Mouse (Mus musculus): ENCODE results near the gene Neu2.
"Not testable (repeated sequence)": the region's sequence is repeated elsewhere in the genome, so short reads cannot be mapped to it uniquely, and the experiment has no call there.

Gene Neu2

GRCm38 (mm10) chr1:87509561-87510165 is at the start of gene Neu2:
Gene Neu2 (plus strand): TSS chr1:87509889.
- no peak for DNase-seq (ENCODE audit: low read depth)

GRCm38 (mm10) chr1:87467469-87467868 is 42.2 kb upstream of the Neu2 start:
- DNase-seq (ENCODE audit: low read depth), result no peak

- no peak for DNase-seq (ENCODE audit: low read depth)
Observed at GRCm38 (mm10) chr1:87468321-87468720, 41.4 kb upstream of the Neu2 start.

DNA sequence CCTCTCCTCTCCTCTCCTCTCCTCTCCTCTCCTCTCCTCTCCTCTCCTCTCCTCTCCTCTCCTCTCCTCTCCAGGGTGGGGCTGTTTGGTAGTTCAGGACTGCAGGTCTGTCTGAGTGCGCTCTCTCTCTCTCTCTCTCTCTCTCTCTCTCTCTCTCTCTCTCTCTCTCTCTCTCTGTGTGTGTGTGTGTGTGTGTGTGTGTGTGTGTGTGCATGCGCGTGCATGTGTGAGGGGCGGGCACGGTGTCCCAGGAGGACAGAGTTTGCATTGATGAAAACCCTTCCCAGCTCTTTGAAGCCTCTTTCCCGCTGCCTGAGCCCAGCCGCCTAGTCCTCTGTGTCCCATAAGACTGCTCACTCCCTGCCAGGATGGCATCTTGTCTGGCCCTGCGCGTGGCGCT is 39.7 kb upstream of the Neu2 start, which contains the start of gene Snorc:
Gene Snorc (plus strand): TSS at position 301 of the 400 bp plus-strand sequence.
- not testable (repeated sequence) for DNase-seq (ENCODE audit: low read depth)

DNA sequence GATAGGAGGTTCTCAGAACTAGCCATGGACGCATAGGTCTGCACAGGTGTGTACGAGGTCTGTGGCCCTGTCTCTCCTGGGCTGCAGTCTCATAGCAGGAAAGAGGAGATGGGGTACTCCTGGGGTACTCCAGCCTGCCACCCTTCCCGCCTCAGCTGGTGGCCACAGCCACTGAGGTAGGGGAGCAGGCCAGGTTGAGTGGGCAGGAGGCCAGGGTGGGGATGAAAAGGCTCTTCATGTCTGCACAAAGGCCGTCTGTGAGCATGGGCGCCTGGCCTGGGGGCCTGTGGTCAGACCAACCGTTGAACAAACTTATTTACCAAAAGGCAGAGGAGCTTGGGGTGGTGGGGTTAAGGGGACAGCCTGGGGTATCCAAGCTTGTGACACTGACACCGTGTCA is 37.8 kb upstream of the Neu2 start:
- no peak for DNase-seq (ENCODE audit: low read depth)

- DNase-seq (ENCODE audit: low read depth), result no peak
Observed at GRCm38 (mm10) chr1:87472576-87472975, 37.1 kb upstream of the Neu2 start.

DNA sequence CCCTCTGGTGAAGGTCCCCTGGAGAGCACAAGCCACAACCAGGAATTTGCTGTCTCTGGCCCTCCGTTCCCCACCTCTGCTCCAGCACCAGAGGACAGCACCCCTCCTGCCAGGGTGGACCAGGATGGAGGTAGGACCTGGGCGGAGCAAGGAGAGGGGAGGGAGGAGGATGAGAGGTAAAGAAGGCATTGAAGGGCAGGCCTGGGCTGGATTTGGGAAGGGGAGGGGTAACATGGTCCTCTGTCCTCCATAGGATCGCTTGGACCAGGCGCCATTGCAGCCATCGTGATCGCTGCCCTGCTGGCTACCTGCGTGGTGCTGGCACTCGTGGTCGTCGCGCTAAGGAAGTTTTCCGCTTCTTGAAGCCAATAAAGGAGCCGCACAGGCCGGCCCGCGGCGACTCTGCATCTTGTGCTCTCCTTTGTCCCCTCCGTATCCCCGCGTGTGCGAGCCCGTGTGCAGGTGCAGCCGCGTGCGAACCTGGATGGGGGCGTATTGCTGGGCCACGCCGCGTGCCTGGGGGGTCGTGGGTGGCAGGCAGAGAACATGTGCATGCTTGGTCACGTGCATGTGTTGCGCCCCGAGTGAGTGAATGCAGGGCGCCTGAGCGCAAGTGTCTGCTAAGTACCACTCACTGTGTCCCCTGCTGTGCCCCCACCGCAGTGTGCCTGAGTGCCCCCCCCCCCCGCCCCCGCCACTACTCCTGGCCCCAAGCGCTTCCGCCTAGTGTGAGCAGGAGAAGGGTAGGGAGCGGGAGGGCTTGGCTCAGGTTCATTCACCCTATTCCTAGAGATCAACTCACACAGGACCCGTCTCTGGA is 34.4 kb upstream of the Neu2 start:
- DNase-seq (ENCODE audit: low read depth), result no peak

DNA sequence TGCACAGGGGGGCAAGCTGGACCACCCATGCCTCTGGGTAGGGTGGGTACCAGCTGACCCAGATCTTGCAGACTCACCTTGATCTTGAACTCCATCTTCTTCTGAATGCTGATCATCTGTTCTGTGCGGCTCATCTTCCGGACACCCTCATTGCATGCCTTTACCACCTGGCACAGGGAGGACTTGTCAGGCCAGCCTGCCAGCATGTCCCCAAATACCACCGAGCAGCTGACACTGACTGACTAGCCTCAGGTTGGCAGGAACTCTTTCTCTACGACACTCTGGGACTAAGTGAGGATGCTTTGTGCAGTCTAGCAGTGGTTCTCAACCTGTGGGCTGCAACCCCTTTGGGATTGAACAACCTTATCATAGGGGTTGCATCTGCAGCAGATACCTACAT is 27.1 kb upstream of the Neu2 start:
- DNase-seq (ENCODE audit: low read depth), result no peak

GRCm38 (mm10) chr1:87486386-87486785 is 23.3 kb upstream of the Neu2 start:
- no peak for DNase-seq (ENCODE audit: low read depth)

- DNase-seq (ENCODE audit: low read depth), result no peak
Observed at GRCm38 (mm10) chr1:87492285-87492684, 17.4 kb upstream of the Neu2 start.

- no peak for DNase-seq (ENCODE audit: low read depth)
Observed at GRCm38 (mm10) chr1:87493542-87493941, 16.1 kb upstream of the Neu2 start.

DNA sequence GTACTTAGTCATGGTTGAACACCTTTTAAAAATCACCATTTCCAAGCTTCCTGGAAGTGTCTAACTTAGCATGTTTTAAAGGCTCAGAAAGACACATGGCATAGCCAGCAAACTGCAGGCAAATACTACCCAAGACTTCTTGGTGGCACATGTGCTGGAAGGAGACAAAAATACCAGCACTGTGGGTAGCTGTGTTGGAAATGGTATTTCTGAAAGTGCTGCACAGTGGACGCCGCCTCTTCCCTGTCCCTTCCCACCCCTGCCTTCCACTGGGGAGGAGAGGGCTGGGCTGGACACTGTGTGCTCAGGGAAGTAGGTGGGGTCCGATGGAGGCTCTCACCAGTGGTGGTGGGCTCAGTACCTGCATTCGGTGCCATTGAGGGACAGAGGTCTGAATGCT is 4.2 kb upstream of the Neu2 start:
- DNase-seq (ENCODE audit: low read depth), result no peak

DNA sequence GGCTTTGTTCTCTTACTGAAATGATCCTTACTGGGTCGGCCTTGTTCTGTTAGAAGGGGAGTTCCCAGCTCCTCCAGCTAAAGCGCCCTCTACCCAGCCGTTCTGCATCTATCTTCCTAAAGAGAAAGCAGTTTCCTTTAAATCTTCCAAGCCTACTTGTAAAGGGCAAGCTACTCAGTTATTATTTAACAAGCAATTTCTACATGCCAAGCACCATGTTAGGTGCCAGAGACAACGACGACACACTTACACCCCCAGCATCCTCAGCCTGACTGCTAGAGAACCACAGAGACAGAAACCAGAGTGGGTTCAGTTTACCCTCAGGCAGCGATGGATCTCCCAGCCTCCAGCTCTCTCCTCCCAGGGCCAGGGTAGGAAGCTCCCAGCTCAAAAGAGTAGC is 1.8 kb upstream of the Neu2 start:
- DNase-seq (ENCODE audit: low read depth), result no peak

DNA sequence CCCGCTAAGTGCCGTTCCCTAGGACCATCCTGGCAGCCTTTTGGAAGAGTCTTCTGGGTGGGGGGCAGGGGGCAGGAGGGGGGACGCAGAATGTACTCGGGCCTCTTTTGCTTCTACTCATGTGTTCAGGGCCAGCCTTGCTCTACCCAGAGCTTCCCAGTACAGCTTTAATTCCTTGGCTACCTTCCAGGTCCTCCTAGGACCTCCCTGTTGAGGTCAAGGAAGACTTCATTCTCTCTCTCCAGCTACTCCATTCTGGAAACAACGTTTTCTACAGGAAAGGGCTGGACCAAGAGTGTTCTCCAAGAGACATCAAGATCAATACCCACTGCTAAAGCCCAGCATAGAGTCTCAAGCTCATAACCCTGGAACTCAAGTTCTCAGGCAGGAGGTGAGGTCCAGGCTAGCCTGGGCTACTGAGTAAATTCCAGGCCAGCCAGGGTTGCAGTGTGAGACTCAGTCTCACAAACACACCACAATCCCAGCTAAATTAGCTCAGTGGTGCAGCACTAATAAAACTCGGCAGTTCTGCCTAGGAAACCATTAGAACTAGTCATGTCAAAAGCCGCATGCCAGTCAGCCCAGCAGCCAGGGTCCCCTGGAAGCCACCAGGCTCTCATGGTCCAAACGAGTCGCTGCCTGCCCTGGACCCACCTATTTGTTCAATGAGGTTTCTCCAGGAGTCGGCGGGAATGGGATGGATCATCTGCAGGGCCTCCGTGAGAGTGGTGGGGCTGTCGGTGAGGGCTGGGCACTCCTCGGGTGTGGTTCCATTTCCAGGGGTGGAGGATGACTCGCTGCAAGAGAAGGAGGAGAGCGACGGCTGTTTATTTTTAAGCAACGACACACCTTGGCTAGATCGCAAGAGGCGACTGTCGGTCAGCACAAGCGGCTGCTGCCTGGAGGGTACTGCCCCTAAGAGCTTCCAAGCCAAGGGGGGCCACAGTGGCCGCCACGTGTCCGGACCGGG is 813 bp upstream of the Neu2 start:
- DNase-seq (ENCODE audit: low read depth), result no peak

- peak; percentile 7 for DNase-seq (ENCODE audit: low read depth)
Observed at GRCm38 (mm10) chr1:87510166-87510691, 540 bp downstream of the Neu2 start.

DNA sequence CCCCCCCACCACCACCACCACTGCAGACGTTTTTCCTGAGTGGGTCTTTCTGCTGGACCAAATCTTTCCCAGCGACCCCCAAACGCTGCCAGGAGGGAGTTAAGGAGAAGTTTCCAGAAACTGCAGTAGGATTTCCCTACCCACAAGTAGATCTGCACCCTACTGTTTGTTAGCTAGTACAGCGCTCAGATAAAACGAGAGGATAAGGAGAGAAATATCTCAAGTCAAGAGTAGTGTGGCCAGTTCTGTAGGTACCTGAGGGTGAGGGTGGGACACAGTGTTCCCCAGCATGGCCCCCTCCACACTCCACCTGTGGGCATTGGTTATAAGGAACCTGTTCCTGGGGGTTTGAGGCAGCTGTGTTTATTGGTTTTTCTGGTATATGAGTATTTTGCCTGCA is 1.2 kb downstream of the Neu2 start:
- DNase-seq (ENCODE audit: low read depth), result no peak

GRCm38 (mm10) chr1:87520467-87520866 is 10.8 kb downstream of the Neu2 start:
- DNase-seq (ENCODE audit: low read depth), result no peak

DNA sequence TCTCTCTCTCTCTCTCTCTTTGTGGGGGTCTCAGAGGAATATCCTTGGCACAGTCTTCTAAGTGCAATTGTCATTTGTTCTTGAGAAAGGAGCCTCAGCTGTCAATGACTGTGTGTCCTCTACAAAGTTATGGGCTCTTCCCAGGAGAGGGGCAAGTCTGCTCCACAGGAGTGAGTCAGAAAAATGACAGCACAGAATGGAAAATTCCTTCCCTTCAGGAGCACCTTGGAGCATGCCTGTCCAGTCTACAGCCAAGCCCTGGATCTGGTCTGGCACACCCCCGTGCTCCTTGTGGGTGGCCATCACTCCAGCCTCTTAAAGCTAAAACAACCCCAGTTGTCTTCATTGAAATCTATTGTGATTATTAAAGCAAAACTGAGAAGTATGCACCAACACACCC is 11.8 kb downstream of the Neu2 start:
- DNase-seq (ENCODE audit: low read depth), result no peak

DNA sequence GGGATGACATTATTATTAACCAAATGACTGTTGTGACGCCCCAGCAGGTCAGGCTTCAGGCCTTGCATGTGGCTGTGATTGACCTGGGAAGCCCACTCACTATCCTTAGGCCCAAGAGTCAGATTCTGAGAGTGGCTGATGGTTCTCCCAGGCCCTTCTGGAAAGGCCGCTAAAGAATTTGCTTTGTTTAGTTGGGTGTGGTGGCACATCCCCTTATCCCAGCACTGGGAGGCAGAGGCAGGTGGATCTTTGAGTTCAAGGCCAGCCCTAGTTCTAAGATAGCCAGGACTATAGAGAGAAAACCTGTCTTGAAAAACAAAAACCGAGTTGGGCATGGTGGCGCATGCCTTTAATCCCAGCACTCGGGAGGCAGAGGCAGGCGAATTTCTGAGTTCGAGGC is 15.4 kb downstream of the Neu2 start:
- DNase-seq (ENCODE audit: low read depth), result no peak

- DNase-seq (ENCODE audit: low read depth), result no peak
Observed at GRCm38 (mm10) chr1:87527191-87527590, 17.5 kb downstream of the Neu2 start.

- no peak for DNase-seq (ENCODE audit: low read depth)
Observed at GRCm38 (mm10) chr1:87532346-87532745, 22.7 kb downstream of the Neu2 start.

DNA sequence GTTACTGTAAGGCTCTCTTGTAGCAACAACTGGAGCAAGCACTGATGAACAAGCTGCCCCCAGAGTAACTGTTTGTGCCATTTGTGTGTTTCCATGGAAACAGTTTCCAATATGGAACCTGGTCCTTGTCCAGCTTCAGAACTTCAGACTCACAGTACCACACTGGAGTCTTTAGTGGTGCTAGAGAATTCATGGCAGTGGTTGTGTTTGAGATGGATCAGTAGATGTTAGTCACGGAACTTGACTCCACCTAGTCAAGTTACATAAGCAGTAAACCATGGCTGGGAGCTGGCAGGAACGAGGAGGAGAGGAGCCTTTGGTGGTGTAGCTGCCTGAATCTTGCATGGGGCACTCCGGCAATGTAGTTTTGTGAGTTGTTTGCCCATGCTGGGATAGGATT is 24.4 kb downstream of the Neu2 start:
- DNase-seq (ENCODE audit: low read depth), result no peak

Data from naive thymus-derived CD4-positive, alpha-beta T cell, adult 2 months (primary cell).